Mouse (Mus musculus) erythroblast, adult 5-6 weeks (primary cell): ENCODE measurements at regions not wholly inside any gene's neighbourhood (a gene's known extent, or its start where the extent isn't known, plus 50 kb on each side); places are given as distances from the start of the nearest gene placed in this dataset.
"Not testable (repeated sequence)": the region's sequence is repeated elsewhere in the genome, so short reads cannot be mapped to it uniquely, and the experiment has no call there.

Experiments
- ATAC-seq: replicated peaks from 2 replicates; pipeline ENCODE4 v1.8.0; 2016; ENCODE audit warnings: moderate number of reproducible peaks, mild to moderate bottlenecking, moderate TSS enrichment, inconsistent platforms; ENCODE audit not compliant: poor library complexity, low FRiP score, severe bottlenecking

GRCm38 (mm10) chr6:37691976-37692644, 162.1 kb downstream of the Akr1d1 start:
- no peak for ATAC-seq

GRCm38 (mm10) chr6:37692758-37693157, 162.8 kb downstream of the Akr1d1 start:
- no peak for ATAC-seq

- ATAC-seq = no peak
Measured at GRCm38 (mm10) chr6:37696074-37696473, 166.1 kb downstream of the Akr1d1 start.

GRCm38 (mm10) chr6:37703946-37704345, 166.7 kb upstream of the Trim24 start:
- no peak for ATAC-seq

GRCm38 (mm10) chr6:37705733-37706145, 164.9 kb upstream of the Trim24 start:
- ATAC-seq = no peak

- ATAC-seq = not testable (repeated sequence)
Measured at GRCm38 (mm10) chr6:37707671-37708070, 162.9 kb upstream of the Trim24 start.

- ATAC-seq = no peak
Measured at GRCm38 (mm10) chr6:37711766-37712165, 158.8 kb upstream of the Trim24 start.

GRCm38 (mm10) chr6:37713411-37713810, 157.2 kb upstream of the Trim24 start:
- no peak for ATAC-seq

GRCm38 (mm10) chr6:37714223-37714928, 156.2 kb upstream of the Trim24 start:
- ATAC-seq = no peak

GRCm38 (mm10) chr6:37721736-37722135, 148.9 kb upstream of the Trim24 start:
- ATAC-seq = no peak

- ATAC-seq = no peak
Measured at GRCm38 (mm10) chr6:37723337-37723736, 147.3 kb upstream of the Trim24 start.

- no peak for ATAC-seq
Measured at GRCm38 (mm10) chr6:37724240-37724639, 146.4 kb upstream of the Trim24 start.

- ATAC-seq = no peak
Measured at GRCm38 (mm10) chr6:37728621-37729020, 142.0 kb upstream of the Trim24 start.

- no peak for ATAC-seq
Measured at GRCm38 (mm10) chr6:37729165-37729564, 141.4 kb upstream of the Trim24 start.

- ATAC-seq = no peak
Measured at GRCm38 (mm10) chr6:37730500-37731239, 139.9 kb upstream of the Trim24 start.

GRCm38 (mm10) chr6:37732385-37732784, 138.2 kb upstream of the Trim24 start:
- ATAC-seq = no peak

- ATAC-seq = no peak
Measured at GRCm38 (mm10) chr6:37735288-37735961, 135.2 kb upstream of the Trim24 start.

GRCm38 (mm10) chr6:37735962-37736297, 134.7 kb upstream of the Trim24 start:
- ATAC-seq = no peak

GRCm38 (mm10) chr6:37740982-37741889, 129.4 kb upstream of the Trim24 start:
- ATAC-seq = no peak
